Mouse (Mus musculus): ENCODE results near the gene Trub2.
"Not testable (repeated sequence)": the region's sequence is repeated elsewhere in the genome, so short reads cannot be mapped to it uniquely, and the experiment has no call there.

Gene Trub2

DNA sequence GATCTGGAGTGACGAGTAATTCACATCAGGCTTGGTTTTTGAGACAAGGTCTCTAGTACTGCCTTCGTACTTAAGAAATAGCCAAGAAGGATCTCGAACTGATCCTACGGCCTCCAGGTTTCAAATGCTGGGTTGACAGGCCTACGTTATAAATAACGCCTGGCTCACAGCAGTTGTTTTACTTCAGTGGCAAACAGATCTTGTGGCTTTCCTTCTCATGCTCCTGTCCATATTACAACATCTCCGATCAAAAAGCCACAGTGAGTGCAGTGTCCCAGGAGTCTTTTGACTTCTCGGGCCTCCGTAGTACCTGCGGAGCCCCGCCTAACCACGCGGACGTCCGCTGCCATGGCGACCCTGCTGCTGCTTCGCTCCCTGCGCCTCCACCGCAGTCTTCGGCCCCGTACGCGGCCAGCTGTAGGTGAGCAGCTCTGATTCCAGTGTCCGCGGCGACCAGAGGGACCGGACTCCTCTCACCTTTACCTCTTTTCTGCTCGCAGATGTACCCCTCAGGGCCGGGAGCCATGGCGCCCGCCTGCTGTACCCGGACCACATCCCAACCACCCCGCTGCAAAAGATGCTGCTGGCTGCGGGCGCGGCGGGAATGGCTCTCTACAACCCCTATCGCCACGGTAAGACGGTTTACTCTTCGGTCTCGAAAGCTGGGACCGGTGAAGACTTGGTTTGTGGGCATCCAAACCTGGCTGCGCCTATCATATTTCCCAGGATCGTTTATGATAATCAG, at the start of gene Trub2:
Gene Trub2 (minus strand): TSS at position 566 of the 745 bp plus-strand sequence.
- peak; percentile 94 for DNase-seq (ENCODE audit: low read depth, low spot score)

DNA sequence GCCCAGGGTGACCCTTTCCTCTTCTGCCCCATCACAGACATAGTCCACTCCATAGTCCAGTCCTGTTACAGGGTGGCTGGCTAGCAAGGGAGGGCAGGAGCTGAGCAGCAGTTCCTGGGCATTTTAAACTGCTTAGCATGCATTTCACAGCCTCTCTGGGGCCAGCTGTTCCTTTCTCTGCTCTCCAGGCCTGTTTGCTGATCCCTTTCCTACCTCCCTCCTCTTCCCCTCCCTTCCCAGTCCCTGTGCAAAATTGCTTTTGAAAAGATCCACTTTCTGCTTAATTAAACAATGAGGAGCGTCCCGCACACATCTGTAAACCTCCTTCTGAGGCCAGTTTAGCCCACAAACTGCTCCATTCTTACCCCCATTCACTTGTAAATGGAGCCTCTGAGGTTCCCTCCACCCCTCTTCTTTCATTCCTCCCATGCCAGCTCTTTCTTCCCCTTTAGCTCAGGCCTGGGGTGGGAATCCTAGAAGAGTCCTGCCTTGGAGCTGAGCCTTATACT, 47.1 kb upstream of the Trub2 start:
- peak; percentile 73 for DNase-seq (ENCODE audit: low read depth, low spot score)

DNA sequence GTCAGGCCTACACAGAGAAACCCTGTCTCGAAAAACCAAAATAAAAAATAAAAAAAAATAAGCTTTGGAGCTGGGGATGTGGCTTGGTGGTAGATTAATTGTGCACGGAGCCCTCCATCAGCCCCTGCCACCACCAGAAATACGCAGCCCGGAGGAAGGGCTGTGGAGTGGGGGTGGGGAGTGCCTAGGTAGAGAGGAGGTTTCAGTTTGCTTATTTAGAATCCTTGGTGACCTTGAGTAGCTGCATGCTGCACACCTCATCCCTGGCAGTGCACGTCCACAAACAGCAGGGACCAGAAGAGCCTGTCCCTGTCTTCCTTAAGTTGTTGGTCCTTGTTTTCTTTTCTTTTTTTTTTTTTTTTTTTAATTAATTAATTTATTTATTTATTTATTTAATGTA, 45.5 kb upstream of the Trub2 start:
- DNase-seq (ENCODE audit: low read depth, low spot score) = no peak

DNA sequence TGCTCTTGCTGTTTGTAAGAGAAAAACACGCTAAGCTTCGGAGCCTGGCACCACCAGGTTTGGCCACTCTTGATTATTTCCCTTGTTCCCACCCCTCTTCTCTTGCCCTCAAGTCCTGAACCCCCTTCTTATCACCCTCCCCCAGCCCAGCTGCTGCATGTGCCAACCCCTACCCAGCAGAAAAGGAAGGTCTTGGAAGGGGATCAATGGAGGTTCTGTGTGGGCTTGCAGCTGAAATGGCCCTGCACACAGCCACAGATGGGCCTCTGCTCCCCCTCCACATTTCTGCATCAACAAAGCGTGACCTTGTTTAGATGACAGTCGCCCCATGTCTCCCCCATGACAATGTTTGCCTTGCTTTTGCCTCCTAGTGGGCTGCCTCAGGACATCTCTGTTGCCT, 42.8 kb upstream of the Trub2 start:
- DNase-seq (ENCODE audit: low read depth, low spot score) = peak; percentile 96

DNA sequence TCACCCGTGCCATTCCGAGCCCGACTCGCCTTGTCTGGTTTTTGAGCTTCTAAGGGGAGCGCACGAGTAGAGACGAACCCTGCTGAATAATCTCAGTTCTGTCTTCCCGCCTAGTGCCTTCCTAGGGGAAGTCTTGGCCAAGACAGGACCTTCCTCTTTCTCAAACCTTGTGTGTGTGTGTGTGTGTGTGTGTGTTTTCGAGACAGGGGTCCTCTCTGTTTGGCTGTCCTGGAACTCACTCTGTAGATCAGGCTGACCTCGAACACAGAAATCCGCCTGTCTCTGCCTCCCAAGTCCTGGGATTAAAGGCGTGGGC, 39.4 kb upstream of the Trub2 start:
- DNase-seq (ENCODE audit: low read depth, low spot score) = no peak

DNA sequence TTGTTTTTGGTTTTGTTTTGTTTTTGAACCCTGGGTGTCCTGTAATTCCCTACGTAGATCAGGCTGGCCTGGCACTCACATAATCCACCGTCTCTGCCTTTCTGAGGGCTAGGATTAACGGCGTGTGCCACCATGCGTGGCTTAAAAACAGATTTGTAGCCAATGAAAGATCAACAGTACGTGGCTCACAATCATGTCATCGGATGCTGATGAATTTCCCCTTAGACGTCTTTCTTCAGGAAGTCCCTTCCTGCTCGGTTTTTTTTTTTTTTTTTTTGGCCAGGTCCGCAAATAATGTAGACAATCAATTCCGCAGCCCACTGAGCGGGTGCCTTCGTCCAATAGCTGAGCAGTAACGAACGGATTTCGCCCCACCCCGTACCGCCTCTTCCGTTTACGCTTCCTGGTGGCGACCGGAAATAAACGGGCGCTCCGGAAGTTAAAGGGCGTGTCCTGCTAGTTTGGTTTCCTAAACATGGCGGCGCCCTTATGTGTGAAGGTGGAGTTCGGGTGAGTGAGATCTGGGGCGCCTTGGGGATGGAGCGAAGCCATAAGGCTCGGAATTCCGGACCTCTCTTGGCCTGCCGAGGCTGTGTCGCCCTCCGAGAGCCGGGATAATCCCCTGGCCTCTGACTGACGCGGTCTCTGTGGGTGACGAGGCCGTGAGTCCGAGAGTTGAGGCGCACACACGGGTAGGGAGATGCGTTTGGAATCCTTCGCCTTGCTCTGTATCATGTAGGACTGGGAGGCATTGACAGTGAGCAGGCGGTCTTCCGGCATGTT, 38.8 kb upstream of the Trub2 start:
- peak; percentile 99 for DNase-seq (ENCODE audit: low read depth, low spot score)

DNA sequence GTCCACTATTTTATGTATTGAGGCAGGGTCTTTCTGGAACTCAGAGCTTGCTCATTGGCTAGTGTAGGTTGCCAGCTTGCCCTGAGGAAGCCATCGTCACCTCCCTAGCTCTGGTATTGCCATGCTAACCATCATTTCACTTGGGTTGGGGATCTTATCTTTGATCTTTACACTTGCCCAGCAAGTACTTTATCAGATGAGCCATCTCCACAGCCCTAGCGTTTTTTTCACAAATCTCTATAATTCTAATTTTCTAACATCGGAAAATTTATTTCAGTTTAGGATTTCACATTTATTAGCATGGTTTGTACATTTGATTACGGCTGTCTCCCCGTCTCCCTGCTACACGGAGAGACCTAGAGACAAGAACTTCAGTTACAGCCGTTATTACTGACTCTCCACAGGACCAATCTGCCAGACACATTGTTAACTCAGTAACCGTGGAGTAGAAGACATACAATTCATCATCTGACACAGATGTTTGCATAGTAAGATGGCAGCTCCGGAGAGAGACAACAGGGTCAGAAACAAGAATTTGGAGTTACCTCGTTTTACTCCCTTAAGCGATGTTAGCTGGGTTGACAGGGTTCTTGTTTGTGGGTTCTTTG, 38.1 kb upstream of the Trub2 start:
- no peak for DNase-seq (ENCODE audit: low read depth, low spot score)

DNA sequence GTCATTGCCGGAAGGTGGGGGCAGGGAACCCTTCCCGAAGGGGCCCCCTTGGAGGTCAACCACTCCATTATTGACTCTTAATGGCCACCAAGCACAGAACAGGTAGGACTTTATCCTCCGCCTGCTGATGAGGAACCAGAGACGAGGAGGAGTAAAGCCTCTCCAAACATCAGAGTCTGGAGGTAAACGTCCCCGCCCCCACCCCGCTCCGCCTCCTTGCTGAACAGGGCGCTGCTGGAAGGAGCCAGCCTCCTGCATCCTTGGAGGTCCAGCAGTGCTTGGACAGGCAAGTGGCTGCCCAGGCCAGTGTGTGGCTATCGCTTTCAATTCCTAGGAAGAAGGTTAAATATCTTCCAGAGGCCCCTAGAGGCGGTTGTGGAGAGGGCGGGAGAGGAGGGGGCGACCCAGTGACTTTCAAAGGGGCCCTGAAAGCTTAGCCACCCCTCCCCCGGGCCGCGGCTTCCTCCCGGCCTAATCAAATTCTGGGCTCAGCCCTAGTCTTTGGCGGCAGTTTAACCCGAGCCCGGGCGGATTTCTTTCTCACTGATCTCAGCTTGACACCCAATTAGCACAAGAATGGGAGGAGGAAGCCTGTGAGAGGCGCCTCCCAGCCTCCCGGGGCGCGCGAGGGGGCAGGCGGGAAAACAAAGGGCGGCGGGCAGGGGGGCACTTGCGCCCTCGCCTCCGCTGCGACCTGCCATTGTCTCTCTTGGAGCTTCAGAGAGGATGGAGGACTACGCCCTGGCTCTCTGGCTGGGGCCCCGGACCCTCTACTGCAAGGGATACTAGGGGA, 31.9 kb upstream of the Trub2 start, which contains the start of gene Urm1:
Gene Urm1 (plus strand): TSS at position 51 of the 793 bp plus-strand sequence.
- DNase-seq (ENCODE audit: low read depth, low spot score) = peak; percentile 83

DNA sequence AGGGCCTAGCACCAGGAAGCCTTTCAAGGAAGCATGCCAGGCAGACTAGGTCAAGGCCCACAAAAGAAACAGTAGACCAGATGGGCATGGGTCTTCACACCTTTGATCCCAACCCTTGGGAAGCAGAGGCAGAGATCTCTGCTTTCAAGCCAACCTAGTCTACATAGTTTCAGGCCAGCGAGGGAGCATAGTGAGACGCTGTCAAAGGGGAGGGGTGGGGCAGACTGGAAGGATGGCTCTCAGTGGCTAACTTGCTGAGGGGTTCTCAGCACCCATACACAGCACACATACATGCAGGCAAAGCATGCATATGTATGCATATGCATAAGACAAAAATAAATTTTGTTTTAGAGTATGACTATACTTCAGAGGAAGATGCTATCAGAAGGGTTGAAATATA, 31.1 kb upstream of the Trub2 start:
- DNase-seq (ENCODE audit: low read depth, low spot score) = no peak

DNA sequence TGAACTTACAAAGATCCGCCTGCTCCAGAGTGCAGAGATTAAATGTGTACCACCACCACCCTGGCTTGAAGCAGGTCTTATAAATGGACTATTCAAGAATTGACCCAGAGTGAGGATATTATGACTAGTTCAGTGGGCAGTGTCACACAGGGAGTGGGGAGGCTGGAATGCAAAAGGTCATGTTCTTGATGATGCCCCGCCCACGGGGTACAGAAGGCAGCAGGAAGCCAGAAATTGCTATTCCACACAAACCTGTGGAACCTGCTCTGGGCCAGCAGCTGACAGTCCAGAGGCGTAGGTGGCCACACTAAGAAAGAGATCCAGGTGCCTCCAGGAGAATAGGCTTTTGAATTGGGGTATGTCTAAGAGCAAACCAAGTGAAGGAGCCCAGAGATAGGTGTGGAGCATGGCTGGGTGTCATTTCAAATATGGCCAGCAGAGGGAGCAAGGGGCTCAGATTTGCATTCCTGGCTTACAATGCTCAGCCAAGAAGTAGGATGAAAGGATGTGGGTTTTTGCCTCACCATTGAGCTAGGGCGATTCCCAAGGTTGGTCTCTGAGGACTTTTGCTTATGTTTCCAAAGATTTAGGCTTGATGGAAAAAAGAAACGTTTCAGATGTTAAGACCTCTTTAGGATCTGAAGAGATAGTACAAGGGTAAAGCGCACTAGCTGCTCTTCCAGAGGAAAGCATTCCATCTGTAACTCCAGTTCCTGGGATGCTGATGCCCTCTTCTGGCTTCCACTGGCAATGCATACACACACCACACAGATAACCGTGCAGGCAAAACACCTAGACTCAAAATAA, 29.3 kb upstream of the Trub2 start:
- DNase-seq (ENCODE audit: low read depth, low spot score) = peak; percentile 93

DNA sequence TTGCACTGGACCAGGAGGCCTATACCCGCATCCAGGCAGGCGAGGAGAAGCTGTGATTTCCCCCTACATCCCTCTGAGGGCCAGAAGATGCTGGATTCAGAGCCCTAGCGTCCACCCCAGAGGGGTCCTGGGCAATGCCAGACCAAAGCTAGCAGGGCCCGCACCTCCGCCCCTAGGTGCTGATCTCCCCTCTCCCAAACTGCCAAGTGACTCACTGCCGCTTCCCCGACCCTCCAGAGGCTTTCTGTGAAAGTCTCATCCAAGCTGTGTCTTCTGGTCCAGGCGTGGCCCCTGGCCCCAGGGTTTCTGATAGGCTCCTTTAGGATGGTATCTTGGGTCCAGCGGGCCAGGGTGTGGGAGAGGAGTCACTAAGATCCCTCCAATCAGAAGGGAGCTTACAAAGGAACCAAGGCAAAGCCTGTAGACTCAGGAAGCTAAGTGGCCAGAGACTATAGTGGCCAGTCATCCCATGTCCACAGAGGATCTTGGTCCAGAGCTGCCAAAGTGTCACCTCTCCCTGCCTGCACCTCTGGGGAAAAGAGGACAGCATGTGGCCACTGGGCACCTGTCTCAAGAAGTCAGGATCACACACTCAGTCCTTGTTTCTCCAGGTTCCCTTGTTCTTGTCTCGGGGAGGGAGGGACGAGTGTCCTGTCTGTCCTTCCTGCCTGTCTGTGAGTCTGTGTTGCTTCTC, 27.5 kb upstream of the Trub2 start:
- DNase-seq (ENCODE audit: low read depth, low spot score) = no peak

DNA sequence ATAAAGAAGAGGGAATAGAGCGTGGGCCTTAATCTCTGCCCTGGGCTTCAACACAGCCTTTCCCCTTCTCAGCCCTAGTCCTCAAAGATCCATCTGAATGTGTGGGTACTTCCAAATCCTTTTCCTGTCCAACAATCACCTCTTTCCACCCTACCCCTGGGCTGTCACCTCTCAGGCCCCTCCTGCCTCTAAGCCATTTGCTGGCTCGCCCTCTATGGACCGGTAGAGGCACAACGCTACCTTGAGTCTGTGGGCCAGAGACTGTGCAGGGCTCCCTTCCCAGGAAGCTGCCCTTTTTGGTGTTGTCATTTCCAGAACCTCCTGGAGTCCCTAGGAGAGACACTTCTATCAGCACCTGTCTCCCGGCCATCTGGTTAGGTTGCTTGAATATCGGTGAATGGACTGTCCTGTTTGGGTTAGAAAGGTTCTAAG, 15.1 kb upstream of the Trub2 start:
- DNase-seq (ENCODE audit: low read depth, low spot score) = peak; percentile 68

DNA sequence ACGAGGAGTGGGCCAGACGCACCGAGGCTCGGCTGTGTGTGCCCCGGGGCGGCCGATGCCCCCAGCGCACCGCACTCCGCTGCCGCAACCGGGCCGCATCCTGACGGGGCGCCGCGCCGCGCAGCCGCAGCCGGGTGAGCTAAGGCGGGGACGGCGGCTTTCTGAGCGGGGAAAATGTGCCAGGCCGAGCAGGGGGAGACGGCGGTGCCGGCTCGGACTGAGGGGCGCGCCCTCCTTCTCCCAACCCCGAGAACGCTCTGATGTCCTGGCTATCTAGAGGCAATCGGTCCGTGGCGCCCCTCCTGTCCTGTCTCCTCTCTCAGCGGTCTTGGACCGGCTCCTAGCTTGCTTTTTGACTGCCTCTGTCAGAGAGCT, 14.5 kb upstream of the Trub2 start:
- DNase-seq (ENCODE audit: low read depth, low spot score) = no peak

DNA sequence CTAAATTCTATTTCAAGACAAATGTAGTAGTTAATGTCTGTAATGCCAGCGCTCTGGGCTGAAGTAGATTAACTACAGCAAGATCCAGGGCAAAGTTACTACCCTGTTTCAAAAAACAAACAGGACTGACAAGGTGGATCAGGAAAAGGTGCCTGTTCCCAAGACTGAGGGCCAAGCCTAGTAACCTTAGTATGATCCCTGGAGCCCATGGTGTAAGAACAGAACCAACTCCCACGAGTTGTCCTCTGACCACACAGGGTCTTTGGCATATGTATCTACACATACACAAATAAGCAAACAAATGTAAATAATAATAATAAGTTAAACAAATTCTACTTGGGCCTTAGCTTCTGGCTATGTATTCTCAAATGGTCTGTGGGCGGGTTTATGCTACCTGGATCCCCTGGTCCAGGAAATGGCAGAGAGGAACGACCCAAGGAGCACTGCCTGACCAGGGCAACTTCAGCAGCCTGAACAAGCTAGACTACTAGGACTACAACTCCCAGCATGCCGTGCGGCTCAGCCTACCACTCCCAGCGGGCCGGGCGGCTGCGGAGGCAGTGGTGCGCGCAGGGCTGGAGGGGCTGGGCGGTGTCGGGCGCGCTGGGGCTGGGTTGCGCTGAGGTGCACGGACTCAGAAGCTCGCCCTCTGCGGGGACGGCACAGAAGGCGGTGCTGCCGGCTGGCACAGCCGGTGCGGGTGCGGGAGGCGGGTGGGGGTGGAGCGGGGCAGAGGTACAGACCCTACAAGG, 13.9 kb upstream of the Trub2 start, which contains the start of gene Slc27a4:
Gene Slc27a4 (plus strand): TSS at position 560 of the 752 bp plus-strand sequence.
- peak; percentile 97 for DNase-seq (ENCODE audit: low read depth, low spot score)

DNA sequence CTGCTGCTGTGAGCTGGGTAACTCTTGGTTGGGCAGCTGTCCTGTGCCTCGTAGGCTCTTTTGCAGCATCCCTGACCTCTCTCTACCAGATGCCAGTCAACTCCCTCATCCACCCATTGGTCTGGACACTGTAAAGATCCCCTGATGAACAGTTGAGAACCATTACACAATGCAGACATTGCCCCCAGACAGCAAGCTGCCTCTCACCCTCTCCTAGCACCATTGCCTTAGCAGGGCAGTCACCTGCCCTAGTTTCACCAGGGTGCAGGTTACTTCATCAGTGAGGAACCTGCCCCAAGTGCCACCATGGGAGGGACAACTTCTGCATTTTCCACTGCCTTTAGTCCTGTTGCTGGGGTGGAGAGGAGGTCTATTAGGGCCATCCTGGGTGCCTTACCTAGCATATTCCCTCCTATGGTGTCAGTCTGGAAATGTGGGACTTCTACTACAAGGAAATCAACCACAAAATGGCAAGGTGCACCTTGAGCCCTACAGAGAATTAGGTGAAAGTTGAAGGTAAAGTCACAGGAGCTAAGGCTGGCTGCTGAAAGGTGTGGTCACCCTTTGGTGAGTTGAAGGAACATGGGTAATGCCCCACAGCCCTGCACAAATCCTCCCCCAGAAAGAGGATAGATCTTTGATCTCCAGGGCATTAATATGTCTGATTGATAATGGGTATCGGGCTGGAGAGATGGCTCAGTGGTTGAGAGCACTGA, 4.6 kb upstream of the Trub2 start:
- DNase-seq (ENCODE audit: low read depth, low spot score) = no peak

DNA sequence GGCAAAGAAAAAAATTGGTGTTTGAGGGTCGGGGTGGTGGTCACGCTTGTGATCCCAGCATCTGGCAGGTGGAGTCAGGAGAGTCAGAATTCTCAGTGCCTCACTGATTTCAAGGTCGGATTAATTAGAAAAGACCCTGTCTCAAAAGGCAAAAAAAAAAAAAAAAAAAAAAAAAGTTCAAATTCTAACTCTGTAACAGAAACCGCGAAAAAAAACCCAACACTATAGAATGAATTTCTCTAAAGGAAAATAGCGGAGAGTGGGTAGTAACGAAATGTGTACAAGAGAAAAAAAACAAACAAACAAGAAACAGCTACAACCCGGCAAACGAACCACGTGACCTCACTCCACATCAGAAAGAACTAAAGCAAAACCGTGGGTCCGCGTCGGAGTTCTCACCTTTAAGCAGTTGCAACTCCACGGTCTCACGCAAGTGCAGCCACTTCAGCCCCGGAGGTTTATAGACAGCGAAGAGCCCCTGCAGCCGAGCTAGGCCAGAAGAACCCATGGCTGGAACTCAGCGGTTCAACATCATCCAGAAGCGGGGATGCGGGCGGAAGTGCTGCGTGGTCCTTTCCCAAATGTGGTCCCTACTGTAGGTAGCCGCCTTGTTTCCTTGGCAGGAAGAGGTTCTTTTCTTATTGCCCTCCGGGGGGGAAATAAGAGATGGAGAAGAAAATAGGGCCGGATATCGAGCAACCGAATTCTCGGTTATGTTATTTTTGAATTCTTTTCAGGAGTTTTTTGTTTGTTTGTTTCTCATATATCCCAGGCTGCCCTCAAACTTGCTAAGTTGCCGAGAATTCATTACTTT, 991 bp downstream of the Trub2 start, which contains the start of gene Coq4:
Gene Coq4 (plus strand): TSS at position 390 of the 814 bp plus-strand sequence.
- DNase-seq (ENCODE audit: low read depth, low spot score) = peak; percentile 98

DNA sequence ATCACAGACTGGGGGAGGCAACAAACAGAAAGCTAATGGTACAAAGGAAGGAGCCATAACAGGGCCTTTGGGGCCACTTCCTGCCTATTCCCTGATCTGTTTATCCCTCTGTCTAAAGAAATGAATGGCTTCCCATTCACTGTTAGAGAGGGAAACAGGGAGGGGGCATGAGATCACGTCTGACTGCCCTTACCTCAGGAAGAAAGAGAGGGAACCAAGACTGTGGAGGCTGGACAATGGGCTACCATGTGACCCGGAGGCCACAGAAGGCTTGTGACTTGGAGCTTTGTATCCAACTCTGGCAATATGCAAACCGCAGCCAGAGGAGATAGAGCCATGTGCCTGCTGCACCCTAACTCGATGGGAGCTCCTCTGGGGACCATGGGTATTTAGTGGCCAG, 4.0 kb downstream of the Trub2 start:
- peak; percentile 70 for DNase-seq (ENCODE audit: low read depth, low spot score)

DNA sequence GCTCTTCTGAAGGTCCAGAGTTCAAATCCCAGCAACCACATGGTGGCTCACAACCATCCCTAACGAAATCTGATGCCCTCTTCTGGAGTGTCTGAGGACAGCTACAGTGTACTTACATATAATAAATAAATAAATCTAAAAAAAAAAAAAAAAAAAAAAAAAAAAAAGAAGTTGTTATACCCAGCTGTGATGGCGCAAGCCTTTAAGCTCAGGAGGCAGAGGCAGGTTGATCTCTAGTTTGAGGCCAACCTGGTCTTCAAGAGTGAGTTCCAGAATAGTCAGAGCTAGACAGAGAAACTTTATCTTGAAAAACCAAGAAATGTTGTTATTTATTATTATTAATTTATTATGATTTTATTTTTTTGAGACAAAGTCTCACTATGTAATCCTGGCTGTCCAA, 7.0 kb downstream of the Trub2 start:
- not testable (repeated sequence) for DNase-seq (ENCODE audit: low read depth, low spot score)

Data from brain, adult 2 months (tissue).